Mouse (Mus musculus) heart, embryonic 13.5 days (tissue): ENCODE data around the gene Atp1b1. TPM values are rescaled to one million over a fixed set of nuclear protein-coding genes. Genes with fewer than 3 reads are reported as not detected.

Source experiments
- ATAC-seq: fragments of 200-750 bp; cut with Nextera tagmentation; 2 replicates; pipeline ENCODE4 v1.8.0; 2017; ENCODE audit warnings: moderate TSS enrichment; ENCODE audit not compliant: insufficient number of reproducible peaks, low FRiP score, low TSS enrichment; ENCODE audit errors: extremely low read depth
- H3K27ac ChIP-seq: fragments of 300-500 bp; sonication (generic); replicated peaks from 2 replicates; pipeline ENCODE4 v1.5.1; 2015; ENCODE audit warnings: moderate library complexity, mild to moderate bottlenecking, inconsistent platforms
- H3K27me3 ChIP-seq: fragments of 300-500 bp; sonication (generic); replicated peaks from 2 replicates; pipeline ENCODE4 v1.6.1; 2015; ENCODE audit warnings: mild to moderate bottlenecking, inconsistent platforms
- H3K36me3 ChIP-seq: fragments of 300-500 bp; sonication (generic); 2 replicates; pipeline ENCODE4 v1.6.1; 2015; ENCODE audit warnings: mild to moderate bottlenecking, inconsistent platforms
- H3K4me1 ChIP-seq: fragments of 300-500 bp; sonication (generic); 2 replicates; pipeline ENCODE4 v1.6.1; 2015; ENCODE audit warnings: inconsistent platforms
- H3K4me2 ChIP-seq: fragments of 300-500 bp; sonication (generic); 2 replicates; pipeline ENCODE4 v1.6.1; 2015; ENCODE audit warnings: inconsistent platforms, mild to moderate bottlenecking, moderate library complexity
- H3K4me3 ChIP-seq: fragments of 300-500 bp; sonication (generic); 2 replicates; pipeline ENCODE4 v1.5.1; 2015; ENCODE audit warnings: moderate library complexity, mild to moderate bottlenecking, inconsistent platforms
- H3K9ac ChIP-seq: fragments of 300-500 bp; sonication (generic); 2 replicates; pipeline ENCODE4 v1.6.1; 2015; ENCODE audit warnings: inconsistent platforms, mild to moderate bottlenecking, moderate library complexity
- H3K9me3 ChIP-seq: fragments of 300-500 bp; sonication (generic); 2 replicates; pipeline ENCODE4 v1.6.1; 2016; ENCODE audit warnings: inconsistent platforms
- WGBS: fragments of 180-500 bp; shearing (Covaris S2); methylation state at CpG from one replicate; pipeline ENCODE4 v1.1.7; 2015; ENCODE audit warnings: mixed read lengths; 5-methylcytosine and 5-hydroxymethylcytosine counted together
- polyA plus RNA-seq: library from polyadenylated mRNA; unstranded; fragments of >200 nt; fragmentation: Nextera tagmentation; extraction: Ambion mirVana; gene quantifications from 2 replicates; pipeline ENCODE4 v1.2.1, GENCODE M21; 2015

Atp1b1 gene
- polyA plus RNA-seq, 1 experiment from 2014 or later = 293 TPM

- WGBS = 80% methylated on average over 7 of the region's 7 CpGs
- Histone ChIP-seq H3K4me2 (no peak overlapping the region), H3K27me3 (no peaks in the 10 kb centered on the region), H3K9ac (no peak overlapping the region), H3K4me3 (no peak overlapping the region), H3K9me3 (no peaks in the 10 kb centered on the region), H3K27ac (no peak overlapping the region), H3K4me1 (peaks cover 23% of the 10 kb centered on the region), H3K36me3 (peaks cover 67% of the 10 kb centered on the region)
- ATAC-seq = no peak
Measured at GRCm38 (mm10) chr1:164436749-164437148, 21.4 kb downstream of the Atp1b1 start.

- ATAC-seq = no peak
- WGBS = 47% methylated on average over 6 of the region's 6 CpGs
Measured at GRCm38 (mm10) chr1:164434049-164434448, 24.1 kb downstream of the Atp1b1 start.

GRCm38 (mm10) chr1:164432649-164433048 is 25.5 kb downstream of the Atp1b1 start:
- Histone ChIP-seq H3K36me3 (peaks cover 26% of the 10 kb centered on the region), H3K27ac (no peak overlapping the region), H3K4me2 (no peak overlapping the region), H3K27me3 (no peaks in the 10 kb centered on the region), H3K4me1 (peaks cover 30% of the 10 kb centered on the region), H3K9me3 (no peaks in the 10 kb centered on the region), H3K4me3 (no peak overlapping the region), H3K9ac (no peak overlapping the region)
- WGBS = 82% methylated on average over 5 of the region's 5 CpGs
- no peak for ATAC-seq

More at GRCm38 (mm10) chr1:164434049-164434448, 24.1 kb downstream of the Atp1b1 start:
- 0 out of 2 replicates have a peak overlapping the region, but pooled peaks have one; percentile 22 for H3K27ac ChIP-seq
- peaks cover 18% of the 10 kb centered on the region for H3K4me1 ChIP-seq
- no peaks in the 10 kb centered on the region for H3K9me3 ChIP-seq
- H3K9ac ChIP-seq = no peak overlapping the region
- H3K4me2 ChIP-seq = no peak overlapping the region
- H3K36me3 ChIP-seq = peaks cover 40% of the 10 kb centered on the region
- H3K4me3 ChIP-seq = no peak overlapping the region
- H3K27me3 ChIP-seq = no peaks in the 10 kb centered on the region

GRCm38 (mm10) chr1:164428644-164429043 is 29.5 kb downstream of the Atp1b1 start:
- ATAC-seq = no peak
- 55% methylated on average over 9 of the region's 9 CpGs for WGBS
- H3K27ac ChIP-seq = peak overlapping the region; percentile 53; the same call in 1 of the 2 replicates

GRCm38 (mm10) chr1:164427777-164428176 is 30.4 kb downstream of the Atp1b1 start:
- H3K4me2 ChIP-seq = no peak overlapping the region
- H3K4me3 ChIP-seq = no peak overlapping the region
- no peak for ATAC-seq
- H3K36me3 ChIP-seq = no peaks in the 10 kb centered on the region
- no peaks in the 10 kb centered on the region for H3K27me3 ChIP-seq
- no peak overlapping the region for H3K9ac ChIP-seq
- H3K9me3 ChIP-seq = no peaks in the 10 kb centered on the region
- WGBS = 67% methylated on average over 7 of the region's 7 CpGs
- no peak overlapping the region for H3K27ac ChIP-seq
- peaks cover 29% of the 10 kb centered on the region for H3K4me1 ChIP-seq

More at GRCm38 (mm10) chr1:164428644-164429043, 29.5 kb downstream of the Atp1b1 start:
- Histone ChIP-seq H3K27me3 (no peaks in the 10 kb centered on the region), H3K4me1 (peaks cover 23% of the 10 kb centered on the region), H3K36me3 (no peaks in the 10 kb centered on the region), H3K9ac (no peak overlapping the region), H3K4me2 (peak overlapping the region; percentile 15; the same call in 1 of the 2 replicates), H3K4me3 (no peak overlapping the region), H3K9me3 (no peaks in the 10 kb centered on the region)

GRCm38 (mm10) chr1:164426227-164426626 is 31.9 kb downstream of the Atp1b1 start:
- no peaks in the 10 kb centered on the region for H3K27me3 ChIP-seq
- H3K4me1 ChIP-seq = peaks cover 29% of the 10 kb centered on the region
- no peak overlapping the region for H3K27ac ChIP-seq
- H3K36me3 ChIP-seq = no peaks in the 10 kb centered on the region
- no peak for ATAC-seq
- WGBS = 53% methylated on average over 7 of the region's 7 CpGs
- H3K4me3 ChIP-seq = no peak overlapping the region
- no peak overlapping the region for H3K4me2 ChIP-seq
- H3K9ac ChIP-seq = no peak overlapping the region
- no peaks in the 10 kb centered on the region for H3K9me3 ChIP-seq

GRCm38 (mm10) chr1:164420623-164421354 is 37.4 kb downstream of the Atp1b1 start:
- no peak overlapping the region for H3K4me2 ChIP-seq
- no peaks in the 10 kb centered on the region for H3K27me3 ChIP-seq
- no peaks in the 10 kb centered on the region for H3K9me3 ChIP-seq
- H3K4me1 ChIP-seq = peaks cover 21% of the 10 kb centered on the region
- H3K9ac ChIP-seq = no peak overlapping the region
- no peak for ATAC-seq
- no peak overlapping the region for H3K27ac ChIP-seq
- H3K36me3 ChIP-seq = no peaks in the 10 kb centered on the region
- no peak overlapping the region for H3K4me3 ChIP-seq
- 68% methylated on average over 6 of the region's 6 CpGs for WGBS

- no peak for ATAC-seq
- no peaks in the 10 kb centered on the region for H3K36me3 ChIP-seq
- H3K27me3 ChIP-seq = no peaks in the 10 kb centered on the region
- no peak overlapping the region for H3K4me3 ChIP-seq
- H3K27ac ChIP-seq = no peak overlapping the region
- H3K9ac ChIP-seq = no peak overlapping the region
- peaks cover 21% of the 10 kb centered on the region for H3K4me1 ChIP-seq
- 74% methylated on average over 8 of the region's 8 CpGs for WGBS
- no peak overlapping the region for H3K4me2 ChIP-seq
- no peaks in the 10 kb centered on the region for H3K9me3 ChIP-seq
Measured at GRCm38 (mm10) chr1:164419401-164419800, 38.8 kb downstream of the Atp1b1 start.

- 83% methylated on average over 10 of the region's 10 CpGs for WGBS
Measured at GRCm38 (mm10) chr1:164418320-164418719, 39.8 kb downstream of the Atp1b1 start.

GRCm38 (mm10) chr1:164417604-164418003 is 40.6 kb downstream of the Atp1b1 start:
- Histone ChIP-seq H3K27me3 (no peaks in the 10 kb centered on the region), H3K4me1 (peaks cover 13% of the 10 kb centered on the region), H3K4me3 (no peak overlapping the region), H3K9ac (no peak overlapping the region), H3K36me3 (no peaks in the 10 kb centered on the region), H3K4me2 (no peak overlapping the region), H3K9me3 (no peaks in the 10 kb centered on the region), H3K27ac (peak overlapping the region; percentile 39; the same call in 1 of the 2 replicates)
- 55% methylated on average over 3 of the region's 3 CpGs for WGBS
- no peak for ATAC-seq

More at GRCm38 (mm10) chr1:164418320-164418719, 39.8 kb downstream of the Atp1b1 start:
- Histone ChIP-seq H3K27me3 (no peaks in the 10 kb centered on the region), H3K9ac (no peak overlapping the region), H3K4me3 (no peak overlapping the region), H3K27ac (no peak overlapping the region), H3K36me3 (no peaks in the 10 kb centered on the region), H3K4me1 (peaks cover 16% of the 10 kb centered on the region), H3K9me3 (no peaks in the 10 kb centered on the region), H3K4me2 (no peak overlapping the region)
- no peak for ATAC-seq

- H3K9me3 ChIP-seq = no peaks in the 10 kb centered on the region
- H3K4me3 ChIP-seq = no peak overlapping the region
- H3K27ac ChIP-seq = peak overlapping the region; percentile 39; the same call in 1 of the 2 replicates
- H3K27me3 ChIP-seq = no peaks in the 10 kb centered on the region
- no peak overlapping the region for H3K9ac ChIP-seq
- H3K36me3 ChIP-seq = no peaks in the 10 kb centered on the region
- peaks cover 13% of the 10 kb centered on the region for H3K4me1 ChIP-seq
- WGBS = 65% methylated on average over 12 of the region's 12 CpGs
- no peak overlapping the region for H3K4me2 ChIP-seq
- ATAC-seq = no peak
Measured at GRCm38 (mm10) chr1:164416692-164417394, 41.3 kb downstream of the Atp1b1 start.
